40 mouse cellular contexts compared by ENCODE assay signal in the genomic region with DNA sequence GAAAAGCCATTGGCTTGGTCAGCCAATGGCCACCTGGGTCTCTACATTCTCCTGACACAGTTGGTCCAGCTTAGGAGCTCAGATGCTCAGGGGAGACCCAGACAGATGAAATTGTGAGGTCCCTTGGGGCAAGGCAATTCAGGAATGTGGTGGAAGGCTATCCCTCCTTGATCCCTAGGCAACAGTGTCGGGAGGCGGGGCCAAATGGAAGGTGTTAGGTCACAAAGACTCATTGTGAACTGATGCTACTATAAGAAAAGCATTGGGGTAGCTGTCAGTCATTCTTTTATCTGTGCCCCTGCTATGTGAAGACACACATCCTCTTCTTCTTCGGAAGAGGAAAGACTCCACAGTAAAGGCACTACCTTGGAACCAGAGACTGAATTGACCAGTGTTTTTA. TPM values are rescaled to one million over a fixed set of nuclear protein-coding genes. Genes with fewer than 3 reads are reported as not detected.
"Had no signal": no experiment of that assay in that cellular context is flagged by ENCODE, and none has a peak within 500 bp of the region (broad histone marks: within the 10 kb centered on the region; RNA-seq: fewer than 3 reads in every experiment).

No protein-coding gene starts in this region.

- DNase-seq: forebrain, postnatal 0 days; gastrocnemius, postnatal 14 days; gastrocnemius, postnatal 36 days; heart, adult 18-20 months; heart, postnatal 10 days; heart, postnatal 36 days; kidney, adult 11 months; kidney, adult 2 months; kidney, adult 9 months; kidney, postnatal 14 days; kidney, postnatal 36 days; layer of hippocampus, adult 9-11 months; layer of hippocampus, postnatal 36 days; left cerebral cortex, postnatal 4 days had no signal

- H3K27ac ChIP-seq: hindbrain, embryonic 13.5 days; hindbrain, embryonic 15.5 days; hindbrain, postnatal 0 days; kidney, embryonic 15.5 days; kidney, postnatal 0 days; limb, embryonic 13.5 days; limb, embryonic 15.5 days had no signal

- H3K4me3 ChIP-seq: heart, embryonic 12.5 days; hindbrain, embryonic 13.5 days; hindbrain, embryonic 15.5 days; kidney, embryonic 15.5 days; limb, embryonic 13.5 days; limb, embryonic 15.5 days had no signal

- H3K27me3 ChIP-seq: heart, embryonic 12.5 days; hindbrain, embryonic 13.5 days; hindbrain, embryonic 15.5 days; kidney, embryonic 15.5 days; limb, embryonic 13.5 days; limb, embryonic 15.5 days had no signal

- H3K36me3 ChIP-seq: heart, embryonic 12.5 days; hindbrain, embryonic 13.5 days; hindbrain, embryonic 15.5 days; kidney, embryonic 15.5 days; limb, embryonic 13.5 days; limb, embryonic 15.5 days had no signal

- H3K4me1 ChIP-seq: limb, embryonic 13.5 days had no signal

RNA-seq across cellular contexts. Expression of a gene that starts 3.6 kb away (rescaled TPM):
- total RNA-seq: forebrain, postnatal 0 days; gastrocnemius, adult 18-20 months; gastrocnemius, adult 8-10 months; gastrocnemius, postnatal 14 days; gastrocnemius, postnatal 36 days; heart, adult 18-20 months; heart, postnatal 10 days; heart, postnatal 36 days; hematopoietic stem cell, adult 5-6 weeks; hindbrain, postnatal 0 days; layer of hippocampus, adult 18-20 months; layer of hippocampus, adult 8-10 months; layer of hippocampus, postnatal 14 days; layer of hippocampus, postnatal 36 days; left cerebral cortex, adult 18-20 months; left cerebral cortex, adult 8-10 months; left cerebral cortex, postnatal 10 days; left cerebral cortex, postnatal 25 days; left cerebral cortex, postnatal 4 days had no signal
- polyA plus RNA-seq: forebrain, postnatal 0 days; gonadal fat pad, adult 2 months; heart, embryonic 12.5 days; heart, embryonic 14.5 days; heart, embryonic 16.5 days; hindbrain, embryonic 11.5 days; hindbrain, embryonic 13.5 days; hindbrain, embryonic 15.5 days; hindbrain, postnatal 0 days; intestine, embryonic 14.5 days; intestine, embryonic 16.5 days; kidney, adult 2 months; kidney, embryonic 15.5 days; kidney, postnatal 0 days; large intestine, adult 2 months; limb, embryonic 11.5 days; limb, embryonic 13.5 days; limb, embryonic 15.5 days had no signal
